Mouse (Mus musculus) G1E (cell line): Measurements from ENCODE around the gene Dazap2. TPM values are rescaled to one million over a fixed set of nuclear protein-coding genes. Genes with fewer than 3 reads are reported as not detected.

Experiments
- ATAC-seq: 2 replicates; pipeline ENCODE4 v1.8.0; 2016; ENCODE audit warnings: mild to moderate bottlenecking; ENCODE audit not compliant: insufficient number of reproducible peaks, poor library complexity, low FRiP score, severe bottlenecking; ENCODE audit errors: extremely low read depth
- DNase-seq: peaks from one replicate; pipeline ENCODE4 v3.0.0; 2012; ENCODE audit warnings: low spot score
- H3K27me3 ChIP-seq: 2 replicates; pipeline ENCODE4 v1.6.1; 2012; ENCODE audit warnings: mild to moderate bottlenecking, low read length, inconsistent platforms; ENCODE audit not compliant: insufficient read depth
- H3K36me3 ChIP-seq: replicated peaks from 2 replicates; pipeline ENCODE3; 2012; ENCODE audit warnings: mild to moderate bottlenecking, inconsistent platforms
- H3K4me1 ChIP-seq: 2 replicates; pipeline ENCODE4 v1.6.1; 2012; ENCODE audit warnings: low read depth, low read length, inconsistent platforms, mixed read lengths; ENCODE audit not compliant: insufficient read depth
- H3K4me3 ChIP-seq: 2 replicates; pipeline ENCODE4 v1.5.1; 2012; ENCODE audit warnings: low read depth, mild to moderate bottlenecking, inconsistent platforms, low read length, moderate library complexity, mixed read lengths
- H3K9me3 ChIP-seq: replicated peaks from 2 replicates; pipeline ENCODE4 v1.6.1; 2012; ENCODE audit warnings: inconsistent platforms
- CTCF ChIP-seq: IDR thresholded peaks from 2 replicates; pipeline ENCODE4 v1.5.1; 2012; ENCODE audit warnings: low read depth, low read length, inconsistent platforms, mixed read lengths
- GATA1 ChIP-seq: IDR thresholded peaks from 2 replicates; pipeline ENCODE4 v1.6.1; 2012; ENCODE audit warnings: borderline replicate concordance, low read length, inconsistent platforms, mixed read lengths
- GATA2 ChIP-seq: IDR thresholded peaks from 2 replicates; pipeline ENCODE4 v1.6.1; 2012; ENCODE audit warnings: low read depth, low read length, inconsistent platforms, borderline replicate concordance
- POLR2AphosphoS5 ChIP-seq: IDR thresholded peaks from 2 replicates; pipeline ENCODE4 v1.6.1; 2012; ENCODE audit warnings: low read depth, low read length, inconsistent platforms; ENCODE audit not compliant: insufficient replicate concordance
- TAL1 ChIP-seq: conservative IDR thresholded peaks from 2 replicates; pipeline ENCODE4 v1.6.1; 2012; ENCODE audit warnings: low read depth, low read length, inconsistent platforms, mixed read lengths
- polyA plus RNA-seq: library from polyadenylated mRNA; stranded (reverse); fragments of >175 nt; gene quantifications from 2 replicates; pipeline ENCODE4 v1.2.3, GENCODE M21; 2012
- total RNA-seq, 2 experiments: library from RNA; stranded (forward) in 1 of 2; stranded (reverse) in 1 of 2; fragments of 200-1000 nt in 1 of 2; fragments of >200 nt in 1 of 2; fragmentation: Nextera tagmentation in 1 of 2; gene quantifications; 2 replicates each; pipeline ENCODE4 v1.2.3; 2014 to 2017

The Dazap2 gene
- total and polyA plus RNA-seq, 3 experiments = 56.6 to 234 (median 177) TPM

DNA sequence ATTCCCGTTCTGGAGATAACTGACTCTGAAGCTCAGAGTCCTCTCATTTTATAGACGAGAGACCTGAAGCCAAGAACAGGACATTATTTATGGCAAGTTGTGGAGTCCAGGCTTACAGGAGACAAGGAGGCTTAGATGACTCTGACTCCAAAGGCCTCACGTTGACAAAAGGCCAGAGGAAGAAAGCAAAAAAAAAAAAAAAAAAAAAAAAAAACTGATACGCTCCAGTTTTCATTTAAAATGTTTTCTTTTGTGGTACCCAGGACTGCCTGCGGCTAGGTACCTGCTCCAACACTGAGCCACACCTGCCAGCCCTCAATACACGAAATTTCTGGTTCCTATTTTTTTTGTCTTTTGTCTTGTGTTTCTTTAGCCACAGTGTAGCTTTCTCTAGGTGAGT lies 52.3 kb downstream of the Dazap2 start:
- Histone ChIP-seq H3K36me3 (no peaks in the 10 kb centered on the region), H3K9me3 (no peaks in the 10 kb centered on the region), H3K4me1 (peaks cover 32% of the 10 kb centered on the region), H3K27me3 (peaks cover 22% of the 10 kb centered on the region), H3K4me3 (no peak overlapping the region)
- TF ChIP-seq TAL1 (no peak), POLR2AphosphoS5 (no peak), CTCF (no peak), GATA1 (no peak), GATA2 (no peak)
- no peak for ATAC-seq
- DNase-seq = no peak

DNA sequence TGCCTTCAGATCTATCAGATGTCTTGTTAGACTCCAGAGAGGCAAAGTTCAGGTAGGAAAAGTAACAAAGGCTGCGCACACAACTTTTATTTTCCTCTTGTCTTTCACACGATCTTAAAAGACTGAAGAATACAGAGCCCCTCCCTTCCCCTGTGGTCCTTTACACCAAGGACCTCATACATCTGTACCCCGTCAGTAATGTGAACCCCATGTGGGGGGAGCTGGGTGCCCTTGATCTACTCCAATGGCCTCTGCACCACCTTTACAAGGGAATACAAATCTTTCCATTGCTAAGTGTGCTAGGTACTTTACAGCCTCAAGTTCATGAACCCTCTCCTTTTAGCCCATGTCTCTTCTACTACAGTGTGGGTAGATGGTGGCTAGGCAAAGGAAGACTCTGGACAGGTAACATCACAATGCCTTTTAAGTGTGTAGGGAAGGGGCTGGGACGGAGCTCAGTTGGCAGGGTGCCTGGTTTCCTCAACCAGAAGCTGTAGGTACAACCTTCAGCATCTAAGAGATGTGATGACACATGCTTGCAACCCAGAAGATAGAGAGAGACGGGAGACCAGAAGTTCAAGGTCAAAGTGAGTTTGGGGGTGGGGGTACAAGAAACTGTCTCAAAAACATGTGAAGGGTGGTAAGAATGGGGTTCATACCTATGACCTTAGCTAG lies 52.9 kb downstream of the Dazap2 start:
- peaks cover 22% of the 10 kb centered on the region for H3K27me3 ChIP-seq
- no peak overlapping the region for H3K4me3 ChIP-seq
- TF ChIP-seq GATA2 = no peak
- TF ChIP-seq TAL1 = no peak
- no peak for TF ChIP-seq POLR2AphosphoS5
- no peak for TF ChIP-seq CTCF
- no peak for TF ChIP-seq GATA1
- ATAC-seq (no peak), DNase-seq (no peak)
- H3K9me3 ChIP-seq = no peaks in the 10 kb centered on the region
- no peaks in the 10 kb centered on the region for H3K36me3 ChIP-seq
- H3K4me1 ChIP-seq = peaks cover 35% of the 10 kb centered on the region

DNA sequence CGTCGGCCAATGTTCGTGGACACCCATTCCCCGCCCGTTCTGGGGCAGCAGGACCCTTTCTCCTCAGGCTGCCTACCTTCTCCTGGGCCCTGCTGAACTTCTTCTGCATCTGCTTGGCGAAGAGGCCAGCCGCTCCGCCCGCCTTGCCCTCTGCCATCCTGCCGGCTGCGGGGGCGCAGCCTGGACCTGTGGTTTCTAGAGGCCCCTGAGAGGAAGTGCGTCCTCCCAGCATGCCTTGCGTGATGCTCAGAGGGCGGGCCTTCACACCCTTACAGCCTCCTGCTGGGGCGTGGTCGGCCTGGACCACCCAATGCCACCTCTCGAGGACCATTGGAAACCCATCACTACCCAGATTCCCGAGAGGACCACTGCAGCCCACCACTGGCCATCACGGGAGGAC lies 54.2 kb downstream of the Dazap2 start, which contains the start of gene Bin2:
Bin2 (minus strand) TSS at position 217 of the 400 bp plus-strand sequence.
- TF ChIP-seq GATA2 (no peak), GATA1 (no peak), CTCF (no peak)
- Histone ChIP-seq H3K9me3 (no peaks in the 10 kb centered on the region), H3K36me3 (no peaks in the 10 kb centered on the region), H3K4me1 (peaks cover 46% of the 10 kb centered on the region), H3K4me3 (peak within 1 kb of the TSS; percentile 54; the same call in 1 of the 2 replicates), H3K27me3 (peaks cover 22% of the 10 kb centered on the region)
- DNase-seq (no peak), ATAC-seq (no peak)

- Histone ChIP-seq H3K4me3 (no peak overlapping the region), H3K36me3 (no peaks in the 10 kb centered on the region), H3K4me1 (peaks cover 46% of the 10 kb centered on the region), H3K27me3 (peaks cover 19% of the 10 kb centered on the region), H3K9me3 (no peaks in the 10 kb centered on the region)
- ATAC-seq = no peak
- TF ChIP-seq GATA2 (no peak), POLR2AphosphoS5 (no peak)
- DNase-seq = no peak
Measured at GRCm38 (mm10) chr15:100670004-100670403, 54.9 kb downstream of the Dazap2 start.

Other genes starting within 250 kb of the Dazap2 start
- gene Gm5475, start 193.2 kb upstream of the Dazap2 start, total RNA-seq (2014; fragmentation: Nextera tagmentation) = not detected in 2 replicates
- gene Gm5475, start 193.2 kb upstream of the Dazap2 start, total RNA-seq (2017) = 0.05 and 0.17 TPM in 2 replicates
- not detected in 2 replicates for gene Gm5475, start 193.2 kb upstream of the Dazap2 start, polyA plus RNA-seq
- 66.1 and 95.4 TPM in 2 replicates for gene Slc11a2, start 190.3 kb upstream of the Dazap2 start, total RNA-seq (2014; fragmentation: Nextera tagmentation)
- gene Slc11a2, start 190.3 kb upstream of the Dazap2 start, total RNA-seq (2017) = 34.6 and 35.7 TPM in 2 replicates
- gene Slc11a2, start 190.3 kb upstream of the Dazap2 start, polyA plus RNA-seq = 4.5 and 5.4 TPM in 2 replicates
- 55.0 and 55.7 TPM in 2 replicates for gene Letmd1, start 146.3 kb upstream of the Dazap2 start, total RNA-seq (2014; fragmentation: Nextera tagmentation)
- gene Letmd1, start 146.3 kb upstream of the Dazap2 start, total RNA-seq (2017) = 28.4 and 32.8 TPM in 2 replicates
- 54.5 and 60.8 TPM in 2 replicates for gene Letmd1, start 146.3 kb upstream of the Dazap2 start, polyA plus RNA-seq
- gene Csrnp2, start 119.9 kb upstream of the Dazap2 start, total RNA-seq (2014; fragmentation: Nextera tagmentation) = 2.2 and 3.1 TPM in 2 replicates
- 3.7 and 3.8 TPM in 2 replicates for gene Csrnp2, start 119.9 kb upstream of the Dazap2 start, total RNA-seq (2017)
- 1.3 and 1.4 TPM in 2 replicates for gene Csrnp2, start 119.9 kb upstream of the Dazap2 start, polyA plus RNA-seq
- gene Tfcp2, start 63.3 kb upstream of the Dazap2 start, total RNA-seq (2014; fragmentation: Nextera tagmentation) = 16.0 and 18.8 TPM in 2 replicates
- 8.7 and 10.9 TPM in 2 replicates for gene Tfcp2, start 63.3 kb upstream of the Dazap2 start, total RNA-seq (2017)
- gene Tfcp2, start 63.3 kb upstream of the Dazap2 start, polyA plus RNA-seq = 2.9 and 3.9 TPM in 2 replicates
- gene Pou6f1, start 15.4 kb upstream of the Dazap2 start, total RNA-seq (2014; fragmentation: Nextera tagmentation) = 0.19 and 0.53 TPM in 2 replicates
- gene Pou6f1, start 15.4 kb upstream of the Dazap2 start, total RNA-seq (2017) = 0.11 TPM in 1 of 2 replicates, not detected in the other
- gene Pou6f1, start 15.4 kb upstream of the Dazap2 start, polyA plus RNA-seq = 0.33 and 0.74 TPM in 2 replicates
- gene Smagp, start 21.6 kb downstream of the Dazap2 start, total RNA-seq (2014; fragmentation: Nextera tagmentation) = not detected in 2 replicates
- gene Smagp, start 21.6 kb downstream of the Dazap2 start, total RNA-seq (2017) = 2.6 and 2.7 TPM in 2 replicates
- 2.7 and 3.3 TPM in 2 replicates for gene Smagp, start 21.6 kb downstream of the Dazap2 start, polyA plus RNA-seq
- gene Bin2, start 54.2 kb downstream of the Dazap2 start, total RNA-seq (2014; fragmentation: Nextera tagmentation) = 5.3 and 6.8 TPM in 2 replicates
- gene Bin2, start 54.2 kb downstream of the Dazap2 start, total RNA-seq (2017) = 13.3 and 15.5 TPM in 2 replicates
- 13.7 and 14.3 TPM in 2 replicates for gene Bin2, start 54.2 kb downstream of the Dazap2 start, polyA plus RNA-seq
- not detected in 2 replicates for gene Cela1, start 72.6 kb downstream of the Dazap2 start, total RNA-seq (2014; fragmentation: Nextera tagmentation)
- 2.9 and 6.4 TPM in 2 replicates for gene Cela1, start 72.6 kb downstream of the Dazap2 start, total RNA-seq (2017)
- 0.32 and 0.54 TPM in 2 replicates for gene Cela1, start 72.6 kb downstream of the Dazap2 start, polyA plus RNA-seq
- not detected in 2 replicates for gene Galnt6, start 114.0 kb downstream of the Dazap2 start, total RNA-seq (2014; fragmentation: Nextera tagmentation)
- 0.05 TPM in 1 of 2 replicates, not detected in the other for gene Galnt6, start 114.0 kb downstream of the Dazap2 start, total RNA-seq (2017)
- gene Galnt6, start 114.0 kb downstream of the Dazap2 start, polyA plus RNA-seq = 0.02 TPM in 1 of 2 replicates, not detected in the other
- gene Slc4a8, start 146.4 kb downstream of the Dazap2 start, total RNA-seq (2014; fragmentation: Nextera tagmentation) = not detected in 2 replicates
- 0.12 and 0.27 TPM in 2 replicates for gene Slc4a8, start 146.4 kb downstream of the Dazap2 start, total RNA-seq (2017)
- not detected in 2 replicates for gene Slc4a8, start 146.4 kb downstream of the Dazap2 start, polyA plus RNA-seq